In the genomic region with DNA sequence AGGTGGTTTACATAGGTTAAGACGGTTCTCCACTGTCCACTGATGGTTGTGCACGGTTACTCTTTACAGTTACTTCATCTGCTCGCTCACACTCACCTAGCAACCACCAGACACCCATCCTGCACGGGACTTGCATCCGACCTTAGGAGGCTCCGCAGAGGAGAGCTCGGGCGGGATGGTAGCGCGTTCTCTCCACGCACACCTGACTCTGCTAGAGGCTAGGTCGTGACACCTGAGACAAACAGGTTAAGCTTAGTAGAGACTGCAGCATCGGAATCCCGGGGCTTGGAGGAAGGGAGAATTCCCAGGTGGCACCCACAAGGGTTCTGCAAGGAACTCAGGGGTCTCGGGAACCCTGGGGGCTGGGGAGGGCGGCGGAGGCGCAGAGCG, we compare ENCODE assay signal across 8 mouse cellular contexts. TPM values are rescaled to one million over a fixed set of nuclear protein-coding genes. Genes with fewer than 3 reads are reported as not detected.
DNase-seq lines count a peak whose midpoint lies in the region; ATAC-seq and TF ChIP-seq lines count a peak whose summit lies in the region.

A gene (plus strand): TSS at position 223 of the 390 bp plus-strand sequence.

- H3K27me3 ChIP-seq in limb, embryonic 10.5 days (ENCODE audit: low read depth, poor library complexity, severe bottlenecking): no peaks in the 10 kb centered on the region

- intact Hi-C loops in heart, postnatal 10 days (cut with DNase I): loop anchor here (10.0 kb wide), 1 partner anchor 357 kb away; no protein-coding TSS in a partner anchor

- H3K27ac ChIP-seq in ES-E14 (ENCODE audit: insufficient read depth, low read depth, low read length, poor library complexity, severe bottlenecking): 0 out of 2 replicates have a peak within 1 kb of the TSS, but pooled peaks have one; percentile 1
- H3K27ac ChIP-seq in limb, embryonic 10.5 days: peak within 1 kb of the TSS; percentile 99

- ATAC-seq in erythroblast, adult 5-6 weeks (replicated peaks; ENCODE audit: low FRiP score, poor library complexity, severe bottlenecking): no peak
- ATAC-seq in monocyte, adult 5-6 weeks (replicated peaks; ENCODE audit: insufficient number of reproducible peaks, low FRiP score, low TSS enrichment, poor library complexity, severe bottlenecking): no peak

- H3K4me1 ChIP-seq in ES-E14 (ENCODE audit: control insufficient read depth in 2 of 2, insufficient read depth in 2 of 2, low read length in 2 of 2, poor library complexity in 1 of 2): no peaks in the 10 kb centered on the region; a peak in 1 of 4 replicates
- peaks cover 20% of the 10 kb centered on the region for H3K4me1 ChIP-seq in limb, embryonic 10.5 days

- no peaks in the 10 kb centered on the region for H3K9me3 ChIP-seq in ES-E14 (ENCODE audit: control insufficient read depth, insufficient read depth, low read depth, low read length)
- no peaks in the 10 kb centered on the region for H3K9me3 ChIP-seq in limb, embryonic 10.5 days (replicated peaks)

- peak within 1 kb of the TSS; percentile 72 to 88 for H3K4me3 ChIP-seq in ES-E14 (ENCODE audit: insufficient read depth in 1 of 2, low read depth in 1 of 2, low read length in 2 of 2, poor library complexity in 1 of 2, severe bottlenecking in 1 of 2)
- H3K4me3 ChIP-seq in limb, embryonic 10.5 days: peak within 1 kb of the TSS; percentile 99

- peak; percentile 44 for DNase-seq in embryo, embryonic 10 days (ENCODE audit: low spot score)
- DNase-seq in embryo, embryonic 10.5 days (ENCODE audit: low spot score): no peak
- DNase-seq in ES-E14 (ENCODE audit: low read depth, low spot score): no peak
- DNase-seq in heart, postnatal 10 days: no peak
- DNase-seq in limb, embryonic 10.5 days (ENCODE audit: low spot score): no peak
- DNase-seq in kidney, adult 9 months: no peak

- WGBS in limb, embryonic 10.5 days: 3% methylated on average over 19 of the region's 19 CpGs

- peaks cover 14% of the 10 kb centered on the region; the same call in 1 of the 2 replicates for H3K36me3 ChIP-seq in ES-E14 (ENCODE audit: control insufficient read depth, insufficient read depth, low read length, poor library complexity, severe bottlenecking)
- peaks cover 28% of the 10 kb centered on the region for H3K36me3 ChIP-seq in limb, embryonic 10.5 days

- in situ Hi-C loops in ES-E14 (cut with MboI; ENCODE audit: low sequenced_read_pairs in 2 of 2, unreplicated experiment in 2 of 2): no loop called here

- H3K9ac ChIP-seq in ES-E14 (ENCODE audit: insufficient read depth, low read depth, low read length, poor library complexity, severe bottlenecking): peak within 1 kb of the TSS; percentile 78

TF ChIP-seq in ES-E14, 5 proteins besides CTCF, POLR2A, EP300 and RAD21:
- TF ChIP-seq ZC3H11A (IDR thresholded peaks at IDR 0.05; ENCODE audit: borderline replicate concordance, low read depth, low read length) (no peak), CHD2 (IDR thresholded peaks at IDR 0.05; ENCODE audit: low read depth, low read length) (no peak), ZNF384 (IDR thresholded peaks at IDR 0.05; ENCODE audit: low read depth, low read length) (no peak), MAFK (IDR thresholded peaks at IDR 0.05; ENCODE audit: insufficient read depth, low read depth, low read length) (no peak), HCFC1 (IDR thresholded peaks at IDR 0.05; ENCODE audit: borderline replicate concordance, insufficient read depth, low read length) (no peak)

RNA-seq across cellular contexts. Expression of the gene that starts here (rescaled TPM):
- total RNA-seq in ES-E14 (2012; rRNA removed): 16.6 and 24.3 TPM in 2 replicates
- total RNA-seq in erythroblast, adult 5-6 weeks (2015; ENCODE audit: low replicate concordance): 23.6 and 24.2 TPM in 2 replicates
- 17.6 and 31.2 TPM in 2 replicates for total RNA-seq in erythroblast, adult 5-6 weeks (2017; ENCODE audit: low replicate concordance)
- total RNA-seq in heart, postnatal 10 days (2021): 10 to 100 TPM; 61.5 to 62.0 TPM
- 198 and 199 TPM in 2 replicates for polyA plus RNA-seq in limb, embryonic 10.5 days (2016; fragmentation: Nextera tagmentation; extraction: Ambion mirVana)
- 37.5 to 68.8 TPM (median 67.8 TPM) in 3 replicates for total RNA-seq in monocyte, adult 5-6 weeks (2017)
